Mouse (Mus musculus): Measurements from ENCODE around the gene Eif4g3.
A peak's percentile ranks its signal among the peaks of the same experiment; 100 is the strongest.

Eif4g3 gene

GRCm38 (mm10) chr4:138163836-138164235 lies 171.0 kb downstream of the Eif4g3 start:
- DNase-seq (ENCODE audit: low spot score): no peak

- no peak for DNase-seq (ENCODE audit: low spot score)
These were observed 172.0 kb downstream of the Eif4g3 start for GRCm38 (mm10) chr4:138164860-138165259.

- no peak for DNase-seq (ENCODE audit: low spot score)
These were observed 173.7 kb downstream of the Eif4g3 start for GRCm38 (mm10) chr4:138166519-138166918.

GRCm38 (mm10) chr4:138168162-138168561 lies 175.3 kb downstream of the Eif4g3 start:
- no peak for DNase-seq (ENCODE audit: low spot score)

GRCm38 (mm10) chr4:138169420-138169819 lies 176.6 kb downstream of the Eif4g3 start:
- no peak for DNase-seq (ENCODE audit: low spot score)

GRCm38 (mm10) chr4:138172686-138173085 lies 179.9 kb downstream of the Eif4g3 start:
- DNase-seq (ENCODE audit: low spot score): no peak

GRCm38 (mm10) chr4:138179391-138179790 lies 186.6 kb downstream of the Eif4g3 start:
- no peak for DNase-seq (ENCODE audit: low spot score)

- DNase-seq (ENCODE audit: low spot score): no peak
These were observed 187.9 kb downstream of the Eif4g3 start for GRCm38 (mm10) chr4:138180719-138181118.

GRCm38 (mm10) chr4:138184056-138184455 lies 191.2 kb downstream of the Eif4g3 start:
- DNase-seq (ENCODE audit: low spot score): no peak

- DNase-seq (ENCODE audit: low spot score): no peak
These were observed 191.8 kb downstream of the Eif4g3 start for GRCm38 (mm10) chr4:138184573-138184981.

- no peak for DNase-seq (ENCODE audit: low spot score)
These were observed 193.1 kb downstream of the Eif4g3 start for GRCm38 (mm10) chr4:138185961-138186360.

GRCm38 (mm10) chr4:138187995-138188394 lies 195.2 kb downstream of the Eif4g3 start:
- DNase-seq (ENCODE audit: low spot score): no peak

GRCm38 (mm10) chr4:138192561-138192960 lies 199.7 kb downstream of the Eif4g3 start:
- DNase-seq (ENCODE audit: low spot score): no peak

GRCm38 (mm10) chr4:138200769-138201168 lies 207.9 kb downstream of the Eif4g3 start:
- DNase-seq (ENCODE audit: low spot score): no peak

GRCm38 (mm10) chr4:138201696-138202095 lies 208.9 kb downstream of the Eif4g3 start:
- DNase-seq (ENCODE audit: low spot score): no peak

- no peak for DNase-seq (ENCODE audit: low spot score)
These were observed 217.3 kb downstream of the Eif4g3 start for GRCm38 (mm10) chr4:138210116-138210515.

GRCm38 (mm10) chr4:138213861-138214260 lies 221.0 kb downstream of the Eif4g3 start:
- DNase-seq (ENCODE audit: low spot score): no peak

GRCm38 (mm10) chr4:138215671-138216199 lies 222.9 kb downstream of the Eif4g3 start:
- DNase-seq (ENCODE audit: low spot score): no peak

- DNase-seq (ENCODE audit: low spot score): peak; percentile 79
These were observed 223.5 kb downstream of the Eif4g3 start, which contains the start of gene Hp1bp3 for GRCm38 (mm10) chr4:138216200-138216890. Gene Hp1bp3 (plus strand): TSS chr4:138216296.

GRCm38 (mm10) chr4:138216891-138217392 lies 224.1 kb downstream of the Eif4g3 start:
- DNase-seq (ENCODE audit: low spot score): peak; percentile 98

- DNase-seq (ENCODE audit: low spot score): peak; percentile 36
These were observed 224.6 kb downstream of the Eif4g3 start for GRCm38 (mm10) chr4:138217441-138217840.

GRCm38 (mm10) chr4:138217951-138218685 lies 225.3 kb downstream of the Eif4g3 start:
- DNase-seq (ENCODE audit: low spot score): no peak

GRCm38 (mm10) chr4:138219331-138219730 lies 226.5 kb downstream of the Eif4g3 start:
- no peak for DNase-seq (ENCODE audit: low spot score)

Data from urinary bladder, postnatal 25 days (tissue).